Mouse (Mus musculus) heart, postnatal 10 days (tissue): ENCODE measurements at regions not wholly inside any gene's neighbourhood (a gene's known extent, or its start where the extent isn't known, plus 50 kb on each side); places are given as distances from the start of the nearest gene placed in this dataset.

ENCODE experiments used
- DNase-seq, 2 experiments: peaks; one replicate each; pipeline ENCODE4 v3.0.0; 2021
- intact Hi-C: fragments of 180-260 bp; cut with DNase I; formaldehyde crosslinking; loops from one replicate; pipeline ENCODE4 v1.15.1; 2025

- no peak for DNase-seq
- intact Hi-C loops: no loop called here
These were observed 278.2 kb downstream of the 3100002H09Rik start for GRCm38 (mm10) chr4:124332416-124332815.

- intact Hi-C loops: no loop called here
- DNase-seq: no peak
These were observed 281.4 kb downstream of the 3100002H09Rik start for GRCm38 (mm10) chr4:124329107-124329771.

DNA sequence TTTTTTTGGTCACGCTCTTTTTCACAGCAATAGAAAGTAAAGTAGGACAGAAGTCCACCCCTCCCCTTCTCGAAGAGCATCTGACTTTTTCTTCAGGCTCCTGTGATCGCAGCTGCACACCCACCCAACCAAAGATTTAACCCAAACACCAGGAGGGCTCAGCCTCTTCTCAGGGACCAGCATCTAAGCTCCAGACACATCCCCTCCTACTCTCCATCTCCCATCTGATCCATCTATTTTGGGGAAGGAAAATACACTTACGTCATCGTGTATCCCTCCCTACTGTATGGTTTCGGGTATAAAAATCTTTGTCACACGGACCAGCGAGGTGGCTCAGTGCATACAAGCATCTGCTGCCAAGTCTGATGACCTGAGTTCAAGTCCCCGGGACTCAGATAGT, 284.3 kb downstream of the 3100002H09Rik start:
- intact Hi-C loops: no loop called here
- no peak for DNase-seq

- intact Hi-C loops: no loop called here
- no peak for DNase-seq
These were observed 287.0 kb downstream of the 3100002H09Rik start for GRCm38 (mm10) chr4:124323589-124323988.

DNA sequence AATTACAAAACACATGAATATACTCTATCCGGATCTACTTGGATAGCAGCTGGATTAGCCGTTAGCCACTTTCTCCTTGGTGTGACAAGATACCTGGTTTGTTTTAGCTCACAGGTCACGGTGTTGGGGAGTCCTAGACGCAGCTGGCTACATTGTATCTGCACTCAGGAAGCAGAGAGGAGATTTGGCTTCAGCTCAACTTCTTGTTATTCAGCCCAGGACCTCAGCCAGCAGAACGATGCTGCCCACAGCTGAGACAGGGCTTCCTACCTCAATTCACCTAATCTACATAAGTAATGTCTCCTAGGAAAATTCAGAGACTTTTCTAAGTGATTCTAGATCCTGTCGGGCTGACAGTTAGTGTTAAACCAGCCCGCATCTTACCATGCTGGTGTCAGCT, 289.4 kb downstream of the 3100002H09Rik start:
- intact Hi-C loops: no loop called here
- no peak for DNase-seq

GRCm38 (mm10) chr4:124317042-124317441, 293.6 kb downstream of the 3100002H09Rik start:
- DNase-seq: peak; percentile 23 to 33
- intact Hi-C loops: no loop called here

DNA sequence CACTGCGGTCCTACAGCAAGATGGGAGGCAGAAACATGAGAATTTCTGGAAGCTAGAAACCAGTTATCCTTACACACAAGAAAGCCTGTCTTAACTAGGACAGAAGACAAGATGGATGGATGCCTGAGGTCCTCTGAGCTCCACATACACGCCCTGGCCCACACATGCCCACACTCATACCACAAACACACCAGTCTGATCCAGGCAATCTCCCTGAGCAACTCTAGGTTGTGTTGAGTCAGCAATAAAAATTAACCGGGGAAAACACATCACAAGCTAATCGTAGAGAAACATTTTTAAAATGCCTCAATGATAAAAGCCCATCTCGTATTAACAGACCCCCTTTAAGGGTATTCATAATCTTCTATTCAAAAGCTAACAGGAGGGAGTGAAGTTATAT, 298.9 kb downstream of the 3100002H09Rik start:
- intact Hi-C loops: no loop called here
- DNase-seq: no peak

DNA sequence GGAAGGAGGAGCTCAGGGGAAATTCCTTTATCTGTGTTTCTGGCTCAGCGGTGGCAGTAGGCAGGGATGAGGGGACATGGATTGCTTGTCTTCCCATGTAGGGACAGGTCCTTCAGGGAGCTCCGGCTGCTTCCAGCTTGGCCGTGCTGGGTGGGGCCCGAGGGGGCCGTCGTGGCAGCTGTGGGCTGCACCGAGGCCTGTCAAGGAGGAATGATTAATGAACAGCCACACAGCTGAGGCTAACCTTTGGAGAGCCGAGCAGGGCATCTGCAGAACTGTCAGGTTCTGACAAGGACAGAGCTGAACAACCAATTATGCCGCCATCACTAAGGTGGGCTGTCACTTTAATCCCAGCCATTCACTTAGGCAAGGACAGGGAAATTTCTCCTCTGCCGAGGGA, 300.0 kb downstream of the 3100002H09Rik start:
- DNase-seq: no peak
- intact Hi-C loops: no loop called here

- intact Hi-C loops: no loop called here
These were observed 304.6 kb downstream of the 3100002H09Rik start for GRCm38 (mm10) chr4:124305871-124306555.

DNA sequence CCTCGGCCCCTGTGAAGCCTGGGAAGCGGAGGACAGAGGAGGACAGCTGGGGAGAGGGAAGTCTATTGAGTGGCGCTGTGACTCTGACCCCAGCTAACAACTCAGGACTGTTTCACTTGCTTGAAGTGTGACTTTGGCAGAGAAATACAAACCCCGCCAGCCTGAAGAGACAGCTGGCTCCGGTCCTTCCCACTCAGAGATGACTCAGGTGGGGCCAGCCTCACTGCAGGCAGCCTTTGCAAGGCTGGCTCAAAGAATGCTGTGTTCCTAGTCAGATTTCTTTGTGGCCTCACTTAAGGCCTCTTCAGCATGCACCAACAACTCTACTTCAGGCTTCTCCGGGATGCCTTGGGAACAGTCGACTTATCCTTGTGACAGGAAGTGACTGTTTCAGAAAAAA, 307.7 kb downstream of the 3100002H09Rik start:
- intact Hi-C loops: no loop called here
- DNase-seq: no peak

More at GRCm38 (mm10) chr4:124305871-124306555, 304.6 kb downstream of the 3100002H09Rik start:
- DNase-seq: no peak

- intact Hi-C loops: no loop called here
These were observed 311.8 kb downstream of the 3100002H09Rik start for GRCm38 (mm10) chr4:124298667-124299437.

GRCm38 (mm10) chr4:124292254-124292653, 318.3 kb downstream of the 3100002H09Rik start:
- DNase-seq: no peak
- intact Hi-C loops: no loop called here

More at GRCm38 (mm10) chr4:124298667-124299437, 311.8 kb downstream of the 3100002H09Rik start:
- no peak for DNase-seq

GRCm38 (mm10) chr4:124291767-124292166, 318.8 kb downstream of the 3100002H09Rik start:
- intact Hi-C loops: no loop called here
- DNase-seq: no peak

- no peak for DNase-seq
These were observed 323.1 kb downstream of the 3100002H09Rik start for GRCm38 (mm10) chr4:124287471-124287870.

GRCm38 (mm10) chr4:124278681-124279080, 331.9 kb downstream of the 3100002H09Rik start:
- intact Hi-C loops: no loop called here
- no peak for DNase-seq

More at GRCm38 (mm10) chr4:124287471-124287870, 323.1 kb downstream of the 3100002H09Rik start:
- intact Hi-C loops: no loop called here

DNA sequence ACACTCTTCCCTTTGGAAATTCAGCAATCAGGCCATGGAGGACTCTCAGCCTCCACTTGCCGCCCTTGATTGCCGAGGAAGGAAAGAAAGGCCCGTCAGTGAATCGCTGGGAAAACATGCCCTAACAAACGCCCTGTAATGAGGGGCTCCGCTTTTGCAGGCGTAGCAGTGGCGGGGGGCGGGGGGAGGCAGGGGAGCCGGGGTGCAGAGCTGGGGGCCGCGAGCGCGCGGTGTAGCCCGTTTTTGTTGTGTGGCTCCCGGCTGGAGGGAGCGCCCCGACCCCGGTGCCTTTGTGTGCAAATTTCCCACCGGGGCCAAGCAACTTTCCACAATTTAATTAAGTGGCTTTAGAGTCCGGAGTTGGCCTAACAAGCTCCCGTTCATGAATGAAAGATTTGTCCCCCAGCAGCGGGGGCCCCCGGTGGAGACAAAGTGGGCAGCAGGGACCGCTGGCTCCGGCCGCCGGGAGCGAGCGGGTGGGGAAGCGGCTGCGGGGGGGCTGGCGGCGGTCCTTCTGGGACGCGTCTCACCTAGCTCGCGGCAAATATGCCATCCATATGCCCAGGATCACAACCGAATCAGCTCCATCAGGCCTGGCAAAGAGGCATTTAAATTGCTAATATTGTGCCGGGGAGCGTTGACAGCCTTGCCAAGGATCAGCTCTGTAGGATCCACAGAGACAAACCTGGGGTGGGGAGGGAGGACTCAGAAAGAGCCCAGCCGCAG, 333.0 kb downstream of the 3100002H09Rik start:
- peak; percentile 6 to 9 for DNase-seq
- intact Hi-C loops: no loop called here

GRCm38 (mm10) chr4:124276741-124277455, 333.7 kb downstream of the 3100002H09Rik start:
- intact Hi-C loops: no loop called here
- DNase-seq: peak; percentile 6 to 28

DNA sequence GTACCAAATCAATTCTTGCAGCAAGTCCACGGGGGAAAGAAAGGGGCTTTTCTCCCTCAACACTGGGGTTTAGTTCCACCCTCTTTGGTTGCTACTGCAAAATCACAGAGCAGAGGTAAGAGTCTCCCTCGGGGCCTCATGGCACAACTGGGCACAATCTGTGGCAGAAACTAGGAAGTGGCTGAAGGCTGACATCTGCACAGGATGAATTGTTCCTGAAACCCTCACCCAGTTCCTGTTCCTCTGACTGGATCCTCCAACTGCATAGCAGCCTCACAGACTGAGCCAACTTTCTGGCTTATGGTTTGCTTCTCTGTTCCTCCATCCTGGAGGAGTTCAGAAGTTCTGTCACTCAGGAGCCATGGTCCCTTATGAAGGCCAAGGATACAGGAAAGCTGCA, 338.6 kb downstream of the 3100002H09Rik start:
- intact Hi-C loops: no loop called here

DNA sequence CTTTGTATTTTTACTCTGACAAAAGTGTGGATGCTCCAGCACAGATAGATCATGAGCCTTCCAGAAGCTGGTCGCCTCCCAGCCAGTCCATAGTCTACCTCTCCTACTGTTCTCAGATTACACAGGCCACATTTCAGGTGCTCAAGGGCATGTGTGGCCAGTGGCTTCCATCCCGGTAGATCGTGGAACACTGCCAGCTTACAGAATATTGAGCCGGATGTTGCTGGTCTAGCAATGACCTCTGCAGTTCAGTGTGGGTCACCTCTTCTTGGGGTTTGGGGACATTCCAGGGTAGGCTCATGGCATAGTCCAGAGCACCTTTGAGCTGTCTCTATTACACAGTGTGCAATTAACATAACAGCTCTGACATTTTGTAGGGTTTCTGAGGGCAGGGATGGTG, 342.2 kb downstream of the 3100002H09Rik start:
- DNase-seq: no peak
- intact Hi-C loops: no loop called here

More for the DNA sequence above, 338.6 kb downstream of the 3100002H09Rik start:
- no peak for DNase-seq

- intact Hi-C loops: no loop called here
- DNase-seq: no peak
These were observed 344.0 kb downstream of the 3100002H09Rik start for GRCm38 (mm10) chr4:124266573-124266972.
